Mouse (Mus musculus) T-helper 17 cell (primary cell): Measurements from ENCODE around the gene Cutal.

Experiments used
- in situ Hi-C, 2 experiments: fragments of 300-600 bp; cut with MboI, MseI; formaldehyde crosslinking; loops; 1 replicate in 1 of 2; 2 replicates in 1 of 2; pipeline ENCODE4 v1.15.1; 2025; ENCODE audit warnings: high pct_unique_total_duplicates in 2 of 2

The Cutal gene

DNA sequence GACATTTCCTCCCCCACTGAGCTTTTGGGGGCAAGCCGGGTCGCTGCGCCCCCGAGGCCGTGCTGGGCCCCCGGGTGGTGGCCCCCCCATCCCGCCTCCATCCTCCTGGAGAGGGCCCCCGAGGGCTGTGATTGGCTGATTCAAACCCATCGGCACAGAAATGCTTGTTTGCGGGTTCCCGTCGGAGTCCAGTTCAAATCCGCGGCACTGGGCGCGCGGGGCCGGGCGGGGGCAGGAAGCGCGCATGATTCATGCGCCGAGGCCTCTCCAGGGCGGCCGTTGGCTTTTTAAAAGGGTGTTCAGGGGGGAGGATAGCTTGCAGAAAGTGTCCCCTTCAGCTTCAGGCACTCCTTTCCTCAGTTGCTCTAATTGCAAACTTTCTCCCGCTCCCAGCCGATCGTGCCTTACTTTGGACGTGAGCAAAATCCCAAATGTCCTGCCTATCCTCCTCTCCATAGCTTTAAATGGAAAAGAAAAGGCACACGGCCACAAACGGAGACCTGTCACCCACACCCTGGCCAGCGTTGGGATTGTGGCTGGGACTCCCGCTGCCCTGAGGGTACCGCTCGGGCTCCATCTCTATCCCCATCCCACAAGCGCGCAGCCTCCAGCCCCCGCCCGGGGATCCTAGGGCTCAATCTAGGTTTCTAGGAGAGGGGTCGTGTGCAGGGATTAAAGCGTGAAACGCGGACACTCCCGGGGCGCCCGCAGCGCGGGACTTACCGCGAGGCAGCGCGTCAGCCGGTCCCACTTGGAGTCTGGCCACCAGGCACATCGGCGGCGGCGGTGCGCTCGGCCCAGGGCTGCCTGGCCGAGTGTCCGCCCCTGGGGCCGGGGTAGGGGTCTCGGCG lies 39.2 kb downstream of the Cutal start, which contains the start of gene Phf19:
Gene Phf19, minus strand, starts transcription at position 809 of the 851 bp plus-strand sequence.
- in situ Hi-C loops, result loop anchor here (5.0 kb wide), 1 partner anchor 44 kb away; no protein-coding TSS in a partner anchor

- in situ Hi-C loops, result loop anchor here (5.0 kb wide), 1 partner anchor 43 kb away; no protein-coding TSS in a partner anchor
Observed at GRCm38 (mm10) chr2:34914069-34914822, 40.0 kb downstream of the Cutal start.

DNA sequence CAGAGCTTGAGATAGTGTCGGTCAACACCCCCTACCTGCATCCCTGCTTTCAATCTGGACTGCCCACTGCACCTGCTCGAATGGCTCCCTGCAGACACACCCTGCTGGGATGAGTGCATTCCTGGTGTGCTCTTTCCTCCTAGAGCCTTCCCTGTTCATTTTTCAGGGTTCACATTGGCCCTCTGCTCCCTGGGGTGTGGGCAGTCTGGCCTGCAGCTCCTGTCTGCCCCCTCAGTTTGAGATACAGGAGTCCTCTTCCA lies 40.6 kb downstream of the Cutal start:
- in situ Hi-C loops, result loop anchor here (5.0 kb wide), 1 partner anchor 43 kb away; no protein-coding TSS in a partner anchor

GRCm38 (mm10) chr2:34915103-34915502 lies 40.9 kb downstream of the Cutal start:
- in situ Hi-C loops, result no loop called here

DNA sequence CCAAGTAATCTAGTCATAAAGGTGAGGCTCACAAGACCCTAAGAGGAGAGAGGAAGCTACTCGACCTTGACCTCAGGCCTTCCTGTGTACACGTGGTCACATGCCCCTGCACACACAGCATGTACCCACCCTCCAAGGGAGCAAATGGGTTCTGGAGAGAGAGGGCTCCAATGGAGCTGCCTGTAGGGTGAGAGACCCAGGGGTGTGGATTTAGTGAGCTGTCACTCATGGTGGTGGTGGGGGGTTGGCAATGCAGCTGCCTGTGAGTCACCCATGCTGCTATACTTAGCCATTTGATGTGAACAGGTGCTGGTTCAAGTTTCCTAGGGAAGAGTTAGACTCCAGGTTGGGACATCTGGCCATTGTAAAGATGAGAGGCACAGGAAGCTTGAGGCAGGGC lies 45.9 kb downstream of the Cutal start:
- in situ Hi-C loops, result no loop called here

GRCm38 (mm10) chr2:34922729-34923128 lies 48.5 kb downstream of the Cutal start:
- in situ Hi-C loops, result no loop called here

- in situ Hi-C loops, result no loop called here
Observed at GRCm38 (mm10) chr2:34927320-34927719, 53.1 kb downstream of the Cutal start.

- in situ Hi-C loops, result no loop called here
Observed at GRCm38 (mm10) chr2:34937460-34937859, 63.3 kb downstream of the Cutal start.

DNA sequence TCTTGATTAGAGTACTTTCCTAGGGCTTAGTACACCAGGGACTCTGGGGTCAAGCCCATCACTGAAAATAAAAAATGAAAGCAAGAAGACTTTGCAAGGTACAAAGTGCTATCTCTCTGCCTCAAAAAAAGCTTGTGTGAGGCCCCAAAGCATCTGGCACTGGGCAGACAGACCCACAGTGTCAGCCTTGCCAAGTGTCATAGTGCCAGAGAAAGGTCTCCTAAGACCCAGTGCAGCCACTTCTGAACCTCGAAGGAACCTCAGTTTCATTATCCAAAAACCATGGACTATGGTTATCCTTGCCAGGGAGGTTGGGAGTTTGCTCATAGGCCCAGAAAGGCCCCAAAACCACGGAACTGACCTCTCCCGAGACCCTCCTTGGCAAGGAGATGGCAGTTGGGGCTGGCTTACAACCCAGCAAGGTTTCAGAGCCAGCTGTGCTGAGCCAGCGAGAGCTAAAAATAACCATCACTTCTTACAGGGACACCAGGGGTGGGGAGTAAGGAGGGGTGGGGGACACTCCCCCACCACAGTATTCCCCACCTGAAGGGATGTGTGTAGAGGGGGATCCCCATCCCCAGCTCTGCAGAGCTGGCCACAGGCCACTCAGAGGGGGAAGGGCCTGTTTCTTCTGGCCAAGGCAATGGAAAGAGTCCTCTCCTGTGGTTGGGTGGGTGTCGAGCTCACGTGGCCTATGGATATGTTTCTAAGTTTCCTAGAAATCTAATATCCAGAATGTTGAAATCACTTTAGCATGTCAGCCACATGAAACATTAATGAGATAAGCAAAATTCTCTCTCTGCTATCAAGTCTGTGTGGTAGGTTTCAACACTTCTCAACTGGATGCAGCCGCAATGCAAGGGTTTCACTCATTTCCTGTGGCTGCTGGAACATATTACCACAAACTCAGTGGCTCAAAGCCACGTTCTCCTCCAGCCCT lies 64.3 kb downstream of the Cutal start:
- in situ Hi-C loops, result no loop called here

GRCm38 (mm10) chr2:34940246-34940645 lies 66.0 kb downstream of the Cutal start:
- in situ Hi-C loops, result no loop called here

DNA sequence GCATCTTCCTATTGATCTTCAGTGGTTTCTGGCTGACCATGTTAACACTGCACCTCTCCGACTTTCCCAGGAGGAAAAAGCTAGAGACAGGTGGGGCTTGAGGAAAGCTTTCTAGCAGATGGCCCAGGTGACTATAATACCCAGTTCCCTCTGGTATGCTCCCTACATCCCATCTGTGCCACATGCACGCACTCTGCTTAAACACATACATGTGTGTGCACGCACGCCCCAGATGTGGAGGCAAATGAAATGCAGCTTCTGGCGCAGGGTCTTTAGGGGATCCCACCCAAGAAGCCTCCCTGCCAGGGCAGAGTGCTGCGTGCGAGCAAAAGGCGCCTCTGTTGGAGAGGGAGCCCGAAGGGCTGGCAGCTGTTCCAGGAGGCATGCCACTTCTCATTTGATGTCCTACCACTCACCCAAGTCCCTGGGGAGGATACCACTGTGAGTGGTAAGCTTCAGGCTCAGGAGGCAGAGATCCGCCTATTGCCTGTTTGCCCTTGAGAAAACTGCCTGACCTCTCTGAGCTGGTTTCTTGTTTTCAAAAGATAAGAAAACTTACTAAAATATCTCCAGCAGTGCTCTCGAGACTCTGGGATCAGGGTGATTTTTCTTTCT lies 67.0 kb downstream of the Cutal start:
- in situ Hi-C loops, result no loop called here
